Mouse (Mus musculus): ENCODE measurements around the gene Cenpq.

The Cenpq gene

DNA sequence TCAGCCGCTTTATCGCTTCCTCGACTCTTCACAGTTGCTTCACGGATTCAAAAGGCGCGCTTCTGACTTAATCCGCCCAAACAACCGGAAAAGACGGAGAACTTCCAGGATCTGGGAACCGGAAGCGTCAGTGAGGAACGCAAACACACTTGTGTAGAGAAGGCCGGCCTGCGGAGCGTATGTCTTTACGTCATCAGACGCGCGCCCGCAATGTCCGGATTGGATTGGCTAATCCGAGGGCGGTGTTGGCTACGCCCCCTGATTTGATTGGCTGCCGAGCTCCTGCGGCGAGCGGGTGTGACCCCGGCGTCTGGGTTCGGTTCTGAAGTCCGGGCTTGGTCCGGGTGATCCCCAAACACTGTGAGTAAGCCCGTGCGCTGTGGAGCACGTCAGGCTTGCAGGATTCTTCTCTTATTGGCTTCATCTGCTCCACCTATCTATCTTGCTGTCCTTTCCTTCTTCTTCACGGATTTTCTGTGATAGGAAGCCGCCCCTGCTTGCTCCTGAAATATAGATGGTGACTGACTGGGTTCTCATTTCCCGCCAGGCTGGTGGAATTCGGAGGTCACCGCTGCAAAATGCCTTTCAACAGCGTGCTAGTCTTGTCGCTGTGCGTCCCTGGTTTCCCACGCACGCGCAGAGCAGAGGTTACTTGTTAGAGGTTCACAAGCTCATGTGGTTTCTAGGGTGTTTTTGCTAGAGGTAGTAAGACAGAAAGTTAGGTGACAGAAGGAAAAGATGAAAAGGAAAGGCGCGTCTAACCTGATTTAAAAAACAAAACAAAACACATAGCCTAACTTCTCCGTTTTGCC, at the start of gene Cenpq, which contains the start of gene Mut:
Gene Cenpq, minus strand, starts transcription at position 628 of the 812 bp plus-strand sequence.
Gene Mut, plus strand, starts transcription at position 266 of the 812 bp plus-strand sequence.
- DNase-seq (ENCODE audit: low read depth): peak; percentile 97

DNA sequence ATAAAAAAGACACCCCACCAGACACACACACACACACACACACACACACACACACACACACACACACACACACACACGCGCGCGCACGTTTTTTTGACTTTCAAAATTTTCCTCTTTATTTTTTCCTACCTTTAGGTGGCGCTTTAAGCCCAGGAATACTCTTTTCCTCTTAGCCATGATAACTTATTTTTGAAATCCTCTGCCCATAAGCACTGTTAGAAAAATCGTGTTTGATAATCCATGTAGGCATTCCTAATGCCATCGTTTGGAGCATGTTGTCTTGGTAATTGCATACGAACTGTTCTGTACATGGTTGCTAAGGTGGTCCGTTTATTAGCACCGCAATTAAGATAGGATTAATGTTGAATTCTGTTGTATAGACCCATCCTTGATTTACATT, 43.1 kb upstream of the Cenpq start:
- DNase-seq (ENCODE audit: low read depth): no peak

DNA sequence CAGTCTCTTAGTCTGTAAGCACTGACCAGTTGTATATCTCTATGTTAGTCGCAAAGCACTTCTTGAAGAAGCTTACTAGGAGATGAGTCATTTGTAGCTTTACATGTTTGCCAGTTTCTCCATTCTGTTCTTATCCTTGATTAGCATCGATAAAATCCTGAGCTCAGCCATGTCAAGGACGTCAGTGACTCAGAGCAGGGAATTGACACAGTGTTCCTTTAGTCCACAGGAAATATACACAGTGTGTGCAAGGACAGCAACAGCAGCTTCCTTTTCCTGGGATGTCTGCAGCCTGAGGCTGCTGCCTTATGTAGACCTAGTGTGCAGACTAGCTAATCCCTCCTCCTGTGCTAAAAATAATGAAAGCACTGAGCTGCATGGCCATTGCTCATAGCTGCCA, 13.7 kb upstream of the Cenpq start:
- no peak for DNase-seq (ENCODE audit: low read depth)

DNA sequence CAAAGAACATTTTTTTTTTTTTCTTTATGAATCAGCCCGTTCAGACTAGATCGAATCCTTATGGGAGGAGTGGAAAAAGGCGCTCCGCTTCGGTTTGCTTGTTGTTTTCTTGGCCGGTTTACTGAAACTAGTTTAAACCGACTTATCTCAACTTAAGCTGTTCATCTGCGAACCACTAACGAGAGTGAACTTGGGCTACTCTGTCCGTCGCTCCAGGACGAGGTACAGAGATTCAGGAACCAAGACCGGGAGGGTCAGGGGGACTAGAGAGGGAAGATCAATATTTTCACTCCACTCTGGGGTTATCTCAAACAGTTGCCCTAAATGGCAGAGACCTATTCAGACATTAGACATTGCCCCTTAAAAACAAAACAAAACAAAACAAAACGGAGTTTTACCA, 862 bp downstream of the Cenpq start:
- DNase-seq (ENCODE audit: low read depth): no peak

DNA sequence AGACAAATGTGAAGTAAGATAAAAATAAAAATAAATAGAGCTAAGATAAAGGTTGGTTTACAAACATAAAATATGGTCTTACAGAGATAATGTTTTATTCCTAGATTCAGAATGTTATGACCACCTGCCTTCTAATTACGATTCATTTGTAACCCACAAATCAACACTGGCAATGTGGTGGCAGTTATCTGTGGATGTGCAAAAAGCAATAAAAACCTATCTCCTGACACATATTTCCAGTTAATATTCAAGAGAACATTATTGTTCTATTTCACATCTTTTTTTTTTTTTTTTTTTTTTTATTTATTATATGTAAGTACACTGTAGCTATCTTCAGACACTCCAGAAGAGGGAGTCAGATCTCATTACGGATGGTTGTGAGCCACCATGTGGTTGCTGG, 19.3 kb downstream of the Cenpq start:
- DNase-seq (ENCODE audit: low read depth): no peak

DNA sequence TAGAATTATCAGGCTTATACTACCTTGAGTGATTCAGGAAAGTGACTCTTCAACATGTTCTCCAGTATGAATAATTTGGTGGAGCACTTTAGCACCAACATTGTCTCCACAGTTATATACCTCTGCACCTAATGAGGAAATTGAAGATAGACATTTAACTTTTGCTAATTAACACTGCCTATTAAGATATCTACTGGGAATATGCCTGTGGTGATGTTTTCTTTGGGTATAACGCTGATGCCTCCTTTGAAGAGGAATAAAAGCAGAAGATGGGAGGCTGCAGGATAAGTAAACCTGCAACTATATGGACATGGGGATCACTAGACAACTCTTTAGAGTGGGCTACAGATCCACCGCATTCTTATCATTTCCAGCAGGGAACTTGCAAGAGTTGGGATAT, 20.6 kb downstream of the Cenpq start, which contains the start of gene Glyatl3:
Gene Glyatl3, minus strand, starts transcription at position 101 of the 400 bp plus-strand sequence.
- DNase-seq (ENCODE audit: low read depth): no peak

DNA sequence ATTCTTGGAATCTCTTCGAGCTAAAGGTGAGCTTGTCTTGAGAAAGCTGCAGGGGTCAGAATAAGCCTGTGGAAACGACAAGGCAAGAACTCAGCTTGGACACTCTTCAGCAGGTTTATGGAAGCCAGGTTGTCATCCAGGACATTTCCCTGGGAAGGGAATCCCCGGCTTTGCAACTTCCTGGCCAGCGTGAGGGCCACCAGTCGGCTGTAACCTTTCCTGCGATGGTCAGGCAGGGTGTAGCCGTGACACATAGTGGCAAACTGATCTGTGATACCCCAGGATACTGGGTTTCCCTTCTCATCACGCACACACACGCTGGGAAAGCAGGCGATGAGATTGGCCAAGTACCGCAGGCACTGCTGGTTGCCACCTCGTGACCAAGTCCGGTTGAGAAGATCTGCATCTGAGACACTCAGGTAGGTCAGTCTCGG, 30.1 kb downstream of the Cenpq start:
- no peak for DNase-seq (ENCODE audit: low read depth)

DNA sequence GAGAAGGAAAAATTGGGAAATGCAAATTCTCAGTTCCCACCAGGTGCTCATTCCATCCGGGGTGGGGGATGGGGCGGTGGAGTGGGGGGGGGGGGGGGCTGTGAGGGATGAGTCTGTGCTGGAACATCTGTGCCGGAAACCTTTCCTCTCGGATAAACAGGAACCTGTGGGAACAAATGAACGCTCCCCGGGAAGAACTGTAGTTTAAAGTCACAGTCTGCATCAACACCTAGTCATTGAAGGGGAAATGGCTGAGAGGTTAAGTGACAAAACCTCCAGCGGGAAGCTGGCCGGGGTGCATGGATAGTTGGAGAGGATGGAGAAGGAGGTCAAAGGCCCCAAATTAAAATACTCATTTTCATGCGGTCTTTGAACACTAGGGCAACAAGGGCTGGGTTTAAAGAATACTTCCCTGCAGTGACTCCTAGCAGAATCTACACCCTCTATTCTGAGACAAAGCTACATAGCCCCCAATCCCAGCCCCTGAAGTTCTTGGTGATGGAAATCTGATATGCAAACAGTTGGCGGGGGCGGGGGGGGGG, 30.7 kb downstream of the Cenpq start:
- DNase-seq (ENCODE audit: low read depth): no peak

DNA sequence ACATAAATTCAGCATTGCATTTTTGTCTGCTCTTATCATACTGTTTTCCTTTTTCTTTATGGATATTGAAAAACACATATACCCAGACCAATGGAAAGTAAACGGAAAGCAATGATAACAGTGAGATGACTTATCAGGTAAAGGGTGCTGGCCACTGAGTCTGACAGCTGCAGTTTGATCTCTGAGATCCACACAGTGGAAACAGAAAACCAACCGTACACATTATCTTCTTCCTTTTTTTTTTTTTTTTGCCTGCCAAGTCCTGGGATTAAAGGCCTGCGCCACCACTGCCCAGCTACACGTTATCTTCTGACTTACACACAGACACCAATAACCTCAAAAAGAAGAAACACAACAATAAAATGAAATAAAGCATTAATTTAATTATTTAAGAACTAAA, 31.5 kb downstream of the Cenpq start:
- DNase-seq (ENCODE audit: low read depth): no peak

DNA sequence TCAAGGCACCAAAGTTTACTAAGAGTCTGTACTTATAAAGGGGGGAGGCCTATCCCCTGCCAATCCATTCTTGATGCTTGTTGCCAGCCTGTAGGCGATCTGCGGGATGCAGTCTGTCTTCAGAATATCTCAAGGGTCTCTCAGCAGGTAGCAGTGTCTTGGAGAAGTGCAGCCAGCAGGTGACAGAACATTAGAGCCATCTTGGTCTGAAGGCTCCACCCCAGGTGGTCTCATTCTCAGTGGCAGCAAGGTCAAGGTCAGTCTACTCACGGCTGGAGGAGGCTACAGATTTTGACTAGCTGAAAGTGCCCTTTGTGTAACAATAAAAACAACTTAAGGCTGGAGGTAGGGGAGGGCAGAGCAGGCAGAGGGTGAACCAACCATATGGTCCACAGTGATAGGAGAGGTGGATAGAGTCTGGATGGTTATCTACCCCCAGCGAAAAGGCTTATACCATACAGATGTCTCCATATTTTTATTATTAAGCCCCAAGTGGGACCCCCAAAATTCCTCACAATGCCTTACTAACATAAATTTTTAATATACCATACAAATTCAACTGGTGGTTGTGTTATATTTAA, 35.0 kb downstream of the Cenpq start:
- DNase-seq (ENCODE audit: low read depth): no peak

DNA sequence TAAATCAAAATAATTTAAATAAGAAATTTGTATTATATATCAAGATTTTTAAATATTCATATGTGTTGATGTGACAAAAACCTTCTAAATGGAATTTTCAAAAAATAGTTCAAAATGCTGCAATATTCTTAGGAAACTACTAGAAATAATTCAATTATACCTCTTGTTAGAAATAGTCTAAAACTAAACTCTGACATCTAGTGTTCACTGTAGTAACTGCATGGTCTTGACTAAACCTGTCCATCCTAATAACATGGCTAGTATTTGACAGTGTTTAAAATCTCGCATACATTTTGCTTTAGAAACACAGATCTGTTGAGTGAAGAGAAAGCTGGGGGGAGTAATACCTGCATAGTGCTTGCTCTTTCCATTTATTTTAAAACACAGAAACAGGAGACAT, 38.0 kb downstream of the Cenpq start:
- DNase-seq (ENCODE audit: low read depth): peak; percentile 30

DNA sequence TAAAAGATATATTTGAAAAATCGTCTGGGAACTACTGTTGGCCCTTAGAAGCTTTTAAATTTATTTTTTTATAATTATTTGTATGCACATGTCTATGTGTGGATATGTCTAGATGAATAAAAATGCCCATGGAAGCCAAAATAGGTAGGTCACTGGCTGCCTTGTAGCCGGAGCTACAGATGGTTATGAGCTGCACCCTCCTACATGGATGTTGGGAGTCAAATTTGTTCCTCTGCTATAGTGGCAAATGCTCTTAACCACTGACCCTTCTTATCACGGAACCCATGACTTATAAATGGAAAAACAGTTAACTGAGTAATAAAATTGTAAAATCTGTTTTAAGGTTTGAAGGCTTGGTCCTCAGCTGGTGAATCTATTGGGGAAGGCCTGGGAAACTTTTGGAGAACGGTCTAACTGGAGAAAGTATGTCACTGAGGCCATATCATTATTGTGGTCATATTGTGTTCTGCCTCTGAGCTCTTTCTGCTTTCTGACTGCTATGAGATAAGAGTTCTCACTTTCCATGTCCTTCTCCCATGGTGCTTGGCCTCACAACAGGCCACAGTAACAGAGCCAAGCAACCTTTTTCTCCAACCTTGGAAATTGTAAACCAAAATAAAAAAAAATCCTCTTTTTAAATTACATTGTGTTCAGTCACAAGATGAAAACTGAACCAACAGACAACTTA, 46.9 kb downstream of the Cenpq start:
- no peak for DNase-seq (ENCODE audit: low read depth)

DNA sequence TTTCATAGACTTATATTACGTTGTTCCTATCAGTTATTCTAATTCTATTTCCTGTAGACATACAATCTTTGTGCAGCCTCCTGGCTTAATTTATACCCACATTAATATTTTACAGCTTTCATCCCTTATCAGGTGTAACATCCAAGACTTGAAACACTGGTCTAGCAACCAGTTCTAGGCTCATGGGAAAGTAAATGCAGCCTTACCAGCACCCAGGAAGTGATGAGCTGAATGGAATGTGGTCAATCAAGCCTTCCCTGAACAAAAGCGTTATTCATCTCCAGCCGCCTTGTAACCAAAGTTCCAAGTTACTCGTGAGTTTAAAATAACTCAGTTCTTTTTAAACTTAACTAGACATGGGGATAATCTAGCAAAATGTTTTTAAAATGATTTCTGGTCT, 49.7 kb downstream of the Cenpq start:
- no peak for DNase-seq (ENCODE audit: low read depth)

DNA sequence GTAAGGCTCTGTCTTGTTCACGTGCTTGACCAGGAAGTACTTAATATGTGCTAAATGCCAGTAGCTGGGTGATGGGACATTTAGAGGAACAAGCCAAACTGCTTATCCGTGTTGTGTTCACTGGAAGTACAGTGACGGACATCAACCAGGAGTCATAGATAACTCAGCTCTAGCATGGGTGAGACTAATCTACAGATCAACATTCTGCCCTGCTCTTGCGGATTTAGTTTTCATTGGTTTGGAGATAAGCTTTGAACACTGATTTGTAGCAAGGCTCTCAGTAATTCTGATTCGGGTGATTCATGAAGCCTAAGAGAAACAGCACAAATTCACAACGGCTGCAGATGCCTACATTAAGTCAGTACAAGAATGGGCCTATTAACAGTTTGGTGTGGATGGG, 52.7 kb downstream of the Cenpq start:
- no peak for DNase-seq (ENCODE audit: low read depth)

DNA sequence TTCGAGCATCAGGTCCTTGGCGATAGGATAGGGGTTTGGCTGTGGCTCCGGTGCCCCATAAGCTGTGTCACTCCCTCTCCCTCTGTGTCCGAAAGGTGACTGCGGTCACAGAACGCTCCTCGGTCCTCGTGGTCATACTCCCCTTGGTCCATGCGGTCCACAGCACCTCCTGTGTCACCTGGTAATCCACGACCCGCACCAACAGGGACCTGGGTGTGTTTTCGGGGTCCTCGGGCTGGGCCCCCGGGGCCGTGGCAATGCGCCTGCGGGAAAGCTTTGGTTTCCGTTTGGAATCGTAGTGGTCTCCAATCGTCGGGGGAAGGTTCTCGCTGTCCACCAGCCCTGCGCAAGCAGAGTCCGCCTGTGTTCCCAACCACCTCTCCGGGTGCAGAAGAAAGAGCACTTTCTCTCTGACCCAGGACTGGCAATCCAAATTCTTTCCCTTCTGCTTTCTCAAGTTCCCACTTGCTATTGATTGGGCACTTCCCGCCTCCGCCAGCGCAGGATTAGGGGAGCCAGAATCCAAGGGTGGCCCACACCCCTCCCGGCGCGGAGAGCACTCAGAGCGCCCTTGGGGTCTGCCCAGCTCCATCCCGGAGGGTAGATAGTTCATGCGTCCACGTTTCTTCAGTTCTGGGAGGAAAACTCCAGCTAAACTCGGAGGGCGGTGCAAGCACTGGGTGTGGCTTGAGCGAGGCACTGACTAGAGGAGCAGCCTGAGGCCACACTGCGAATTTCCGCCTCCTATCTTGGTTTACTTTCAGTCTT, 54.7 kb downstream of the Cenpq start, which contains the start of gene 9130008F23Rik:
Gene 9130008F23Rik, minus strand, starts transcription at position 636 of the 768 bp plus-strand sequence.
- DNase-seq (ENCODE audit: low read depth): peak; percentile 16

DNA sequence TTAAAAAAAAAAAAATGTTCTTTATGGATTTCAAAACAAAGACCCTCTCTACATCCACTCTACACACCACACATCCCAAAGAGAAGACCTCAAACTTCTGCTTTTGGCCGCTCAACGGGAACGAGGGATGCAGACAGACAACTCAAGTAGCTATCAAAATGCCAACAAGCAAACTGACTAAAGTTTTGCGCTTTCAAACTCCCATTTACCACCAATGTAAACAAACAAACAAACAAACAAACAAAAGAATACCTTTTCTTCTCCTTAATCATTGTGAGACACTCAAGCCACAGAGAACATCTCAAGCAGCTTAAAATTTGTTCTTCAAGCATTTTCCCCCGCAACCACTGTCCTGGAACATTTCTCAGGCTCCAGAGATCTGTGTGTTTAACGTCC, 55.3 kb downstream of the Cenpq start:
- DNase-seq (ENCODE audit: low read depth): peak; percentile 1

DNA sequence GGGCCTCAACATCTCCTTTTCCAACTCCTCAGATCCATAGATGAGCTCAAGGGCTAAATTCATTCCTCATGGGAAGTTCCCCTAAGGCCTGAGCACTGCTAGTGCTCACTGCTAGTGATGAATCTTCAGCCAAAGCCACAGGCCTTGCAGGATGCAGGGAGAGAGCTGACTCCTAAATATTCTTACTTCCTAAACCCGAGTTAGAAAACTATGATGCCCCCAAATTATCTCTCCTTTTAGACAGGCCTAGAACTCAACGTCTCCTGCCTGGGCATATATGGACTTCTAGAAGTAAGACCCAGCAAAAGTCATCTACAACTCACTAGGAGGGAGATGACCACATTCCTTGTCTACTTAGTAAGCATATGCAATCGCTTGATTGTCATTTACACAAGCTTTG, 57.1 kb downstream of the Cenpq start:
- DNase-seq (ENCODE audit: low read depth): no peak

DNA sequence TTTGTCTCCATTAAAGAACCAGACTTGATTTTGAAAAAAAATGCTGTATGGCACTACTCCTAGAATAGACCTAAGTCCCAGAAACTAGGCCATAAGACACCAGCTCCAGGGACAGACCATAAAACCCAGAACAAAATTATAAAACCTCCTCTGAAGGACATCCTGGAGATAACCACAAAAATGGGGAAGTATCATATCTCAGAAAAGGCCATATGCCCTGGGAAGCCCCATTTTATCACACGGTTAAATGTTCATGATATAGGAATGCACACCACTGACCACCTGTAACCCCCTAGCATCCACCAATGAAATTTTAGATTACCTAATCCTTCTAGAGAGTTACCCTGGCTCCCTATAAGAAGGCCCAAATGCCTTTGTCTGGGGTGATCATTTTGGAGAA, 59.3 kb downstream of the Cenpq start:
- no peak for DNase-seq (ENCODE audit: low read depth)

DNA sequence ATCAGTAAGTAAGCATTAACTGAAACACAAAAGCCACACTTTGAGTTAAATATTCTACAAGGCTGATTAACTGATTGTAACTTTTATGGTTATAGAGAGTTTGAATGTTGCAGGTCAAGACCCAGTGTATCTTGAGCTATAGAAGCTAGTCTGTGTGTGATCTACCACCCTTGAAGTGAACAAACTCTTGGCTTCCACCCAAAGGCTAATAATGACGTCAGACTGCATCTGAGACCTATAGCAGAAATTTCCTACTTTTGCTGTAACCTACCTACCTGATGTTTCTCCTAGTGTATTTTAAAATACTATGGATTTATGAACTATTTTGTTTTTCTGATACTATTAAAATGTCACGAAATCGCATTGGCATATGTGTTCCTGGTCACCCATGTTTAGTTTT, 60.1 kb downstream of the Cenpq start:
- DNase-seq (ENCODE audit: low read depth): no peak

DNA sequence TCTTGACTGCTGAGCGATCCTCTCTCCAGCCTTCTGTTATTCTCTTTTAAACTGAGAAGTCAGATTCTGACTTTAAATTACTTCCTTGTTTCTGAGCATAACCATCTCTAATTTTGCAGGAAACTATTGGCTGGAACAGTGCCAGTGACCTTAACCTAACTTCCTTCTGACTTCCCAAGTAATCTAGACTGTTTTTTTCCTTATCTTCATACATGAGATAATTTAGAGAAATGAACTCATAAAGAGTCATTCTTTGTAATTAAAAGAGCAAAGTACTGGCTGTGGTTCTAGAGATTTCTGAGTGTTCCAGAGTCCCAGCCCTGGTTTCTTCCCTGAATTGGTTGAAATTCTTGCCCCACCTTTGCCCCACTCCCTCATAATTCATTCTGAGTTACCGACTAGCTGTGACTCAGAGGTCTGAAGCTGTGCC, 61.2 kb downstream of the Cenpq start:
- no peak for DNase-seq (ENCODE audit: low read depth)

Measured in induced T-regulatory cell, adult 2 months (primary cell).